Mouse (Mus musculus) urinary bladder, postnatal 36 days (tissue): ENCODE measurements at regions not wholly inside any gene's neighbourhood (a gene's known extent, or its start where the extent isn't known, plus 50 kb on each side); places are given as distances from the start of the nearest gene placed in this dataset.
A peak's percentile ranks its signal among the peaks of the same experiment; 100 is the strongest.

Source experiments
- DNase-seq, 2 experiments: peaks; one replicate each; pipeline ENCODE4 v3.0.0; 2022; ENCODE audit warnings: low spot score in 2 of 2, mixed read lengths in 1 of 2

GRCm38 (mm10) chr4:123990293-123991185, 72.7 kb upstream of the 4930535I16Rik start:
- peak; percentile 20 to 45 for DNase-seq
